Mouse (Mus musculus): ENCODE measurements at regions not wholly inside any gene's neighbourhood (a gene's known extent, or its start where the extent isn't known, plus 50 kb on each side); places are given as distances from the start of the nearest gene placed in this dataset.
"Not testable (repeated sequence)": the region's sequence is repeated elsewhere in the genome, so short reads cannot be mapped to it uniquely, and the experiment has no call there.

DNA sequence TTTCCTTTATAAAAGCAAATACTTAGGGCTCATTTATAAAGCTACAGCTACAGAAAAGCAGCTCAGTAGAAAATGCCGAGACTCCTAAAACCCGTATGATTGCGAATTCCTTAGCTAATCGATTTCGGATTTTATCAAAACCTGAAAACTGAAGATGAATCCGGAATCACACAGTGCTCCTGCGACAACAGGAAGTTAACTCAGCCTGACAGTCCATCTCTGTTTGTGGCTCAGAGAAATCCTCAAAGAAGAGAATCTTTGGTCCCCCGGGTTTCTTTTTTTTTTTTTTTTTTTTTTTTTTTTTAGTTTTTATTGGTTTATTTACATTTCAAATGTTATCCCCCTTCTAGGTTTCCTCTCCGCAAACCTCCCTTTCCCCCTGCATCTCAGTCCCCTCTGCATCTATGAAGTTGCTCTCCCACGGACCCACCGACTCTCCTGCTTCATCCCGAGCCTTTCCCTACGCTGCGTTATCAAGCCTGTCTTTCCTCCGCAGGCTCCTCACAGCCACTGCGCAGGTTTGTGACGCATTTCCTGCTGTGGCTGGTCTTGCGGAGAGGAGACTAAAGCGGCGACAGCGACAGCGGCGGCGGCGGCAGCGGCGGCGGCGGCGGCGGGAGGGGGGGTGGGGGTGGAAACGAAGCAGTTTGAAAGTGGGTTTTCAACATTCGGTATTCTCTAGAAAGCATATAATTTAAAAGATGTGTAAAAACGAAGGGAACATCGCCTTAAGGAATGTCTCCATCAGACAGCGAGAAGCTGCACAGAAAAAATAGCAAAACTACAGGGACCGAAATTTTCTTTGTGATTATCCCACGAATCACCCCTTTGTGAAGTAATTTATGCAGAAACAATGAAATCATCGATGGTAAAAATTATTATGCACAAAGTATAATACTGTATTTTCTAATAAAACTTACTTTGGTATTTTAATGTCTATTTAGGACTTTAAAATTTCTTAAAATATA is 352.3 kb upstream of the Snrpn start:
- peak; percentile 41 for DNase-seq

DNA sequence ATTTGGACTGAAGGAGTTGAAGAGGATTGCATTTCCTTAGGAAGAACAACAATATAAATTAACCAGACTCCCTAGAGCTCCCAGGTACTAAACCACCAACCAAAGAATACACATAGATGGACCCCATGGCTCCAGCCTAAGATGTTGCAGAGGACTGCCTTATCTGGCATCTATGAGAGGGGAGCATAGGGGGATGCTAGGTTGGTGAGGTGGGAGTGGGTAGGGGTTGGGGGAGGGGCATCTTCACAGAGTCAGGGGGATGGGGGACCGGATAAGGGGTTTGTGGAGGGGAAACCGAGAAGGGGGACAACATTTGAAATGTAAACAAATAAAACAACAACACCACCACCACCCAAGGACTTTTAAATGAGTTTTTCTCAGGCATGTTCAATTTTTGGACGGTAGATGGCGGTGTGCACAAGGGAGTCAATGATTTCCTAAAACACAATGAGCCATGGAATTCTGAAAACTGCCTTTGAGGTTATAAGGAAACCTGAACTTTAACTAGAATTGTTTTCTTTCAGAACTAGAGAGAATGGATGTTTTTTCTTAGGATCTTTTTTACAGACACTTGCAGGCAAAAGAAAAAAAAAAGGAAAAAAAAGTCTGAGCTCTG is 347.9 kb upstream of the Snrpn start:
- DNase-seq, result not testable (repeated sequence)

DNA sequence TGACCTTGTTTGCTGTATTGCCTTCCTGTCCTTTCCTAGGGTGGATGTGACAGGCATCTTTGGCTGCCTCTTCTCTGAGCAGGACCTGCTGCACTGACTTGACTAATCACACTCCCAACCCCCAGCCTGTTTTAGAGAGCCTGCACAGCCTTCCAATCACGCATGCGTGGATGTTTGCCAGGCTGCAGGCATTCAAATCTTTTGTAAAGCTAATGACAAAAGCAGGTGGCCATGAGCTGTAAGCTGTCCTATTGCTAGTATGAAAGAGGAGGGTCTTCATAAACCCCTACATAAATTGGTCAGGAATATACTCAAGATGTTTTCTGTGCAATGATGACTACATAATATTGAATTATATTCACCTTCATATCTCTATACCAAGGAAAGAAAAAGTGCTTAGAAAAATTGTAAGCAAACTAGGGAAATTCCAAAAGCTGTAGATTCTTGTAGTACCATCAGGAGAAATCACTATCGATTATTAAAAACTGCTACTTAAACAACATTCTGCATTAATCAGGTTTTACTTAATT is 310.1 kb upstream of the Snrpn start:
- DNase-seq, result not testable (repeated sequence)

DNA sequence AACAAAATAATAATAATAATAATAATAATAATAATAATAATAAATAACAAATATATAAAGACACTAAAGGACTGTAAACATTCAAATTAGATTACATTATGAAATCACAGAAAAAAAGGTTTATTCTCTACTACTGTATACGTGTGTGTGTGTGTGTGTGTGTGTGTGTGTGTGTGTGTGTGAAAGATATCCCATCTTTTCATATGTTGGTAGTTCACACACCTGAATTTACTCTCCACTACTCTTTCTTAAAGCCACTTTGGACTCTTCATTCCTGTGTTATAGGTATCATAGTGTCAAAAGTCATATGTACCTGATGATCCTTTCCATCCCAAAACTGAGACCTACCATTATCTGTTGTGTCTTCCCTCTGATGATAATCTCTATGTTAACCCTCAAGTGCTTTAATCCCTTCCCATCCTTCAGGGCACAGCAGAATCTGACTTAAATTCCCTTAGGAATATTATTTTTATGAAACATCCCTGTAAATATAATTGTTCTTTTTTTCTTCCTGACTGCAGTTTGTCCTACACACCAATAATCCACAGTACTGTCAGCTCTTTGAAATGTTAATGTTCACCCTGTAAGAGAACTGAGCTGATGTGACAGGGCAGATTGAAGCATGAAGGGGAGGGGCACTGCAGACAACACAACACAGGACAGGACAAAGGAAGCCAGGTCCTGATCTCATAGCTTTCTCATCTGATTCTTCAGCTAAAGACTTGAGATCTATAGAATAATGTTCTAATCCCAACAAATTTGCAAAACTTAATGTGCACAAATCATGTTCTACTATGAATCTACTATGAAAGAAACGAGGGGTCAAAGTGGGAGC is 309.4 kb upstream of the Snrpn start:
- not testable (repeated sequence) for DNase-seq

DNA sequence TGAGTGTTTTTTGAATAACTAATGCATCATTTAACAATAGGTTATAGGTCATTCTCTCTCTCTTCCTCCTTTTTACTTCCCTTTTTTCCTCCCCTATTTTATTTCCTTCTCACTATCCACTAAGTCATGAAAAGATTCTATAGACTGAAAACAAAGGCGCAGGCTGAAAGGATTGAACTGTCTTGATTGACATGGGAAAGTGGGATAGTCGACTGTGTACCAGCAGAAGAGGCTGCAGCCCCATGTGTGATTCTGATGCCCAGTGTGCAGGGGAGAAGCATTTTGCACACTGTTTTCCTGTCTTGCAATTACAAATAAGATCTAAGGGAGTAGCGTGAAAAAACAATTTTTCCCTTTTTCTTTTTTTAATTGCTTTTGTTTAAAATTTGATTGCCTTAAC is 298.8 kb upstream of the Snrpn start:
- DNase-seq, result no peak

DNA sequence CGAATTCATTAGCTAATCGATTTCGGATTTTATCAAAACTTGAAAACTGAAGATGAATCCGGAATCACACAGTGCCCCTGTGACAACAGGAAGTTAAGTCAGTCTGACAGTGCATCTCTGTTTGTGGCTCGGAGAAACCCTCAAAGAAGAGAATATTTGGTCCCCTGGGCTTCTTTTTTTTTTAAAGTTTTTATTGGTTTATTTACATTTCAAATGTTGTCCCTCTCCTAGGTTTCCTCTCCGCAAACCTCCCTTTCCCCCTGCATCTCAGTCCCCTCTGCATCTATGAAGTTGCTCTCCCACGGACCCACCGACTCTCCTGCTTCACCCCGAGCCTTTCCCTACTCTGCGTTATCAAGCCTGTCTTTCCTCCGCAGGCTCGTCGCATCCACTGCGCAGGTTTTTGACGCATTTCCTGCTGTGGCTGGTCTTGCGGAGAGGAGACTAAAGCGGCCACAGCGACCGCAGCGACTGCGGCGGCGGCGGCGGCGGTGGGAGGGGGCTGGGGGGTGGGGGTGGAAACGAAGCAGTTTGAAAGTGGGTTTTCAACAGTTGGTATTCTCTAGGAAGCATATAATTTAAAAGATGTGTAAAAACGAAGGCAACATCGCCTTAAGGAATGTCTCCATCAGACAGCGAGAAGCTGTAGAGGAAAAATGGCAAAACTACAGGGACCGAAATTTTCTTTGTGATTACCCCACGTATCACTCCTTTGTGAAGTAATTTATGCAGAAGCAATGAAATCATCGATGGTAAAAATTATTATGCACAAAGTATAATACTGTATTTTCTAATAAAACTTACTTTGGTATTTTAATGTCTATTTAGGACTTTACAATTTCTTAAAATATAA is 251.2 kb upstream of the Snrpn start:
- DNase-seq, result peak; percentile 71

DNA sequence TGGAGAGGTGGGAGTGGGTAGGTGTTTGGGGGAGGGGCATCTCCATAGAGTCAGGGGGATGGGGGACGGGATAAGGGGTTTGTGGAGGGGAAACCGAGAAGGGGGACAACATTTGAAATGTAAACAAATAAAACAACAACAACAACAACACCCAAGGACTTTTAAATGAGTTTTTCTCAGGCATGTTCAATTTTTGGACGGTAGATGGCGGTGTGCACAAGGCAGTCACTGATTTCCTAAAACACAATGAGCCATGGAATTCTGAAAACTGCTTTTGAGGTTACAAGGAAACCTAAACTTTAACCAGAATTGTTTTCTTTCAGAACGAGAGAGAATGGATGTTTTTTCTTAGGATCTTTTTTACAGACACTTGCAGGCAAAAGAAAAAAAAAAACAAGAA is 246.9 kb upstream of the Snrpn start:
- not testable (repeated sequence) for DNase-seq

DNA sequence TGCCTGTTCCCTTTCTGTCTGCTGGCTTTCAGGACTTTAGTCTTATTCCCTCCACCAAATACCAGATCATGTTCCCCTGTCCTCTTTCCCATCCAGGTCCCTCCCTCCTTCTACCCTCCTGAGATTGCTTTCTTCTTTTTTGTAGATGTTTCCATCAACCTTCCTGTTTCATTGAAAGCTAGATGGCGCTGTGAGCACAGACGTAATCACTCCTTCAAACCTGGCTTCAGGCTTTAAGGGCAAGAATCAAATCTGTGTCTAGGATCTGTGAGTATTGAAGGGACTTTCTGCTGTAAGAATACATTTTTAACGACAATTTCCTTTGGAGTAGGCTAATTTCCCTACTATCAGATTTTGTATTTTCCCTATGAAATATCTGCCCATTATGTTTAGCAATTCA is 234.0 kb upstream of the Snrpn start:
- not testable (repeated sequence) for DNase-seq

DNA sequence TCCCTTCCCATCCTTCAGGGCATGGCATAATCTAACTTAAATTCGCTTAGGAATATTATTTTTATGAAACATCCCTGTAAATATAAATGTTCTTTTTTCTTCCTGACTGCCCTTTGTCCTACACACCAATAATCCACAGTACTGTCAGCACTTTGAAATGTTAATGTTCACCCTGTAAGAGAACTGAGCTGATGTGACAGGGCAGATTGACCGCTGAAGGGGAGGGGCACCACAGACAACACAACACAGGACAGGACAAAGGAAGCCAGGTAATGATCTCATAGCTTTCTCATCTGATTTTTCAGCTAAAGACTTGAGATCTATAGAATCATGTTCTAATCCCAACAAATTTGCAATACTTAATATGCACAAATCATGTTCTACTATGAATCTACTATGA is 212.2 kb upstream of the Snrpn start:
- not testable (repeated sequence) for DNase-seq
